Mouse (Mus musculus) forebrain, embryonic 10.5 days (tissue): ENCODE data around the gene AU041133. TPM values are rescaled to one million over a fixed set of nuclear protein-coding genes. Genes with fewer than 3 reads are reported as not detected.

Experiments
- polyA plus RNA-seq: library from polyadenylated mRNA; unstranded; fragments of >200 nt; fragmentation: Nextera tagmentation; extraction: Ambion mirVana; gene quantifications from 2 replicates; pipeline ENCODE4 v1.2.1, GENCODE M21; 2016

AU041133 gene
- polyA plus RNA-seq, 1 experiment from 2014 or later: 4.6 TPM

Other genes starting within 250 kb of the AU041133 start
- gene Zfp781, start 197.5 kb upstream of the AU041133 start, polyA plus RNA-seq: 3.0 and 3.9 TPM in 2 replicates
- gene Zfp873, start 79.9 kb upstream of the AU041133 start, polyA plus RNA-seq: 16.2 and 17.8 TPM in 2 replicates
- 4.0 and 5.2 TPM in 2 replicates for gene BC024063, start 44.7 kb upstream of the AU041133 start, polyA plus RNA-seq
- gene Zfp938, start 113.3 kb downstream of the AU041133 start, polyA plus RNA-seq: 13.5 and 14.8 TPM in 2 replicates
- not detected in 2 replicates for gene 4932415D10Rik, start 188.6 kb downstream of the AU041133 start, polyA plus RNA-seq
- 8.9 and 10.2 TPM in 2 replicates for gene Gm4924, start 226.2 kb downstream of the AU041133 start, polyA plus RNA-seq